Mouse (Mus musculus) liver, embryonic 15.5 days (tissue): ENCODE results near the gene Il18. TPM values are rescaled to one million over a fixed set of nuclear protein-coding genes. Genes with fewer than 3 reads are reported as not detected.
A peak's percentile ranks its signal among the peaks of the same experiment; 100 is the strongest.

Experiments
- ATAC-seq: fragments of 200-750 bp; cut with Nextera tagmentation; 2 replicates; pipeline ENCODE4 v1.8.0; 2017; ENCODE audit warnings: moderate number of reproducible peaks, mild to moderate bottlenecking, moderate library complexity; ENCODE audit not compliant: insufficient read depth
- H3K27ac ChIP-seq: fragments of 300-500 bp; sonication (generic); replicated peaks from 2 replicates; pipeline ENCODE4 v1.5.1; 2015; ENCODE audit warnings: mild to moderate bottlenecking, inconsistent platforms
- H3K27me3 ChIP-seq: fragments of 300-500 bp; sonication (generic); 2 replicates; pipeline ENCODE4 v1.6.1; 2015; ENCODE audit warnings: mild to moderate bottlenecking, inconsistent platforms
- H3K36me3 ChIP-seq: fragments of 300-500 bp; sonication (generic); replicated peaks from 2 replicates; pipeline ENCODE4 v1.6.1; 2015; ENCODE audit warnings: moderate library complexity, mild to moderate bottlenecking, inconsistent platforms
- H3K4me1 ChIP-seq: fragments of 300-500 bp; sonication (generic); replicated peaks from 2 replicates; pipeline ENCODE4 v1.6.1; 2015; ENCODE audit warnings: inconsistent platforms
- H3K4me2 ChIP-seq: fragments of 300-500 bp; sonication (generic); 2 replicates; pipeline ENCODE4 v1.6.1; 2015; ENCODE audit warnings: moderate library complexity, mild to moderate bottlenecking, inconsistent platforms
- H3K4me3 ChIP-seq: fragments of 300-500 bp; sonication (generic); replicated peaks from 2 replicates; pipeline ENCODE4 v1.5.1; 2015; ENCODE audit warnings: mild to moderate bottlenecking, inconsistent platforms
- H3K9ac ChIP-seq: fragments of 300-500 bp; sonication (generic); 2 replicates; pipeline ENCODE4 v1.6.1; 2015; ENCODE audit warnings: moderate library complexity, mild to moderate bottlenecking, inconsistent platforms
- H3K9me3 ChIP-seq: fragments of 300-500 bp; sonication (generic); replicated peaks from 2 replicates; pipeline ENCODE4 v1.6.1; 2016; ENCODE audit warnings: inconsistent platforms
- WGBS: fragments of 180-500 bp; shearing (Covaris S2); methylation state at CpG from one replicate; pipeline ENCODE4 v1.1.7; 2015; ENCODE audit warnings: mixed read lengths; ENCODE audit not compliant: insufficient replicate concordance; 5-methylcytosine and 5-hydroxymethylcytosine counted together
- polyA plus RNA-seq: library from polyadenylated mRNA; unstranded; fragments of >200 nt; fragmentation: Nextera tagmentation; extraction: Ambion mirVana; gene quantifications from 2 replicates; pipeline ENCODE4 v1.2.1, GENCODE M21; 2015

The Il18 gene
- polyA plus RNA-seq, 1 experiment from 2014 or later = 11.1 TPM

GRCm38 (mm10) chr9:50585145-50585818, 30.7 kb downstream of the Il18 start:
- ATAC-seq = no peak
- Histone ChIP-seq H3K4me2 (no peak overlapping the region), H3K9me3 (no peaks in the 10 kb centered on the region), H3K9ac (no peak overlapping the region), H3K27ac (no peak overlapping the region), H3K36me3 (no peaks in the 10 kb centered on the region), H3K27me3 (no peaks in the 10 kb centered on the region), H3K4me1 (peaks cover 6% of the 10 kb centered on the region), H3K4me3 (no peak overlapping the region)
- WGBS = 59% methylated on average over 6 of the region's 6 CpGs

GRCm38 (mm10) chr9:50586955-50587354, 32.3 kb downstream of the Il18 start:
- Histone ChIP-seq H3K9ac (no peak overlapping the region), H3K4me1 (peaks cover 20% of the 10 kb centered on the region), H3K27me3 (no peaks in the 10 kb centered on the region), H3K4me3 (no peak overlapping the region), H3K36me3 (no peaks in the 10 kb centered on the region), H3K4me2 (no peak overlapping the region), H3K27ac (no peak overlapping the region), H3K9me3 (no peaks in the 10 kb centered on the region)
- no peak for ATAC-seq
- 49% methylated on average over 4 of the region's 4 CpGs for WGBS

- WGBS = 53% methylated on average over 10 of the region's 10 CpGs
- H3K4me3 ChIP-seq = no peak overlapping the region
- H3K9ac ChIP-seq = no peak overlapping the region
- H3K9me3 ChIP-seq = no peaks in the 10 kb centered on the region
- no peaks in the 10 kb centered on the region for H3K27me3 ChIP-seq
- peaks cover 9% of the 10 kb centered on the region for H3K36me3 ChIP-seq
- H3K4me2 ChIP-seq = no peak overlapping the region
- peaks cover 25% of the 10 kb centered on the region for H3K4me1 ChIP-seq
- peak overlapping the region; percentile 19 for H3K27ac ChIP-seq
- no peak for ATAC-seq
Observed at GRCm38 (mm10) chr9:50590856-50591518, 36.4 kb downstream of the Il18 start.

- H3K4me3 ChIP-seq = no peak overlapping the region
- peaks cover 28% of the 10 kb centered on the region for H3K36me3 ChIP-seq
- no peak for ATAC-seq
- no peaks in the 10 kb centered on the region for H3K27me3 ChIP-seq
- no peak overlapping the region for H3K4me2 ChIP-seq
- H3K4me1 ChIP-seq = 0 out of 2 replicates have a peak, but pooled peaks cover 19% of the 10 kb centered on the region
- 80% methylated on average over 9 of the region's 9 CpGs for WGBS
- no peaks in the 10 kb centered on the region for H3K9me3 ChIP-seq
- no peak overlapping the region for H3K9ac ChIP-seq
- no peak overlapping the region for H3K27ac ChIP-seq
Observed at GRCm38 (mm10) chr9:50592955-50593354, 38.3 kb downstream of the Il18 start.

- no peak overlapping the region; the same call in 1 of the 2 replicates for H3K27ac ChIP-seq
- WGBS = 58% methylated on average over 3 of the region's 3 CpGs
- no peak for ATAC-seq
Observed at GRCm38 (mm10) chr9:50593544-50593943, 38.9 kb downstream of the Il18 start.

GRCm38 (mm10) chr9:50594794-50595417, 40.3 kb downstream of the Il18 start:
- Histone ChIP-seq H3K4me1 (0 out of 2 replicates have a peak, but pooled peaks cover 19% of the 10 kb centered on the region), H3K9ac (no peak overlapping the region), H3K27me3 (no peaks in the 10 kb centered on the region), H3K27ac (peak overlapping the region; percentile 71), H3K4me2 (peak overlapping the region; percentile 18; the same call in 1 of the 2 replicates), H3K9me3 (no peaks in the 10 kb centered on the region), H3K36me3 (peaks cover 48% of the 10 kb centered on the region), H3K4me3 (no peak overlapping the region)
- peak; percentile 70 for ATAC-seq
- 69% methylated on average over 12 of the region's 12 CpGs for WGBS

More at GRCm38 (mm10) chr9:50593544-50593943, 38.9 kb downstream of the Il18 start:
- Histone ChIP-seq H3K27me3 (no peaks in the 10 kb centered on the region), H3K4me2 (no peak overlapping the region), H3K4me3 (no peak overlapping the region), H3K9ac (no peak overlapping the region), H3K36me3 (peaks cover 34% of the 10 kb centered on the region), H3K4me1 (0 out of 2 replicates have a peak, but pooled peaks cover 19% of the 10 kb centered on the region), H3K9me3 (no peaks in the 10 kb centered on the region)

- Histone ChIP-seq H3K27ac (no peak overlapping the region), H3K9me3 (no peaks in the 10 kb centered on the region), H3K9ac (no peak overlapping the region), H3K36me3 (peaks cover 57% of the 10 kb centered on the region), H3K4me2 (no peak overlapping the region), H3K4me3 (no peak overlapping the region), H3K27me3 (no peaks in the 10 kb centered on the region), H3K4me1 (peaks cover 23% of the 10 kb centered on the region)
- 83% methylated on average over 8 of the region's 8 CpGs for WGBS
- ATAC-seq = no peak
Observed at GRCm38 (mm10) chr9:50596973-50597372, 42.3 kb downstream of the Il18 start.

- no peaks in the 10 kb centered on the region for H3K9me3 ChIP-seq
- H3K4me2 ChIP-seq = peak overlapping the region; percentile 75
- H3K9ac ChIP-seq = peak overlapping the region; percentile 34; the same call in 1 of the 2 replicates
- peak; percentile 39 for ATAC-seq
- H3K4me1 ChIP-seq = peaks cover 47% of the 10 kb centered on the region
- H3K27ac ChIP-seq = peak overlapping the region; percentile 89
- H3K36me3 ChIP-seq = peaks cover 58% of the 10 kb centered on the region
- WGBS = 10% methylated on average over 6 of the region's 6 CpGs
- H3K27me3 ChIP-seq = no peaks in the 10 kb centered on the region
- H3K4me3 ChIP-seq = peak overlapping the region; percentile 77
Observed at GRCm38 (mm10) chr9:50601536-50601935, 46.9 kb downstream of the Il18 start.

GRCm38 (mm10) chr9:50602055-50602845, 47.6 kb downstream of the Il18 start:
- Histone ChIP-seq H3K9me3 (no peaks in the 10 kb centered on the region), H3K4me2 (peak overlapping the region; percentile 75), H3K4me1 (peaks cover 47% of the 10 kb centered on the region), H3K27ac (peak overlapping the region; percentile 89), H3K27me3 (no peaks in the 10 kb centered on the region), H3K4me3 (peak overlapping the region; percentile 77), H3K9ac (peak overlapping the region; percentile 94), H3K36me3 (peaks cover 56% of the 10 kb centered on the region)
- 34% methylated on average over 7 of the region's 7 CpGs for WGBS
- ATAC-seq = no peak

- H3K36me3 ChIP-seq = peaks cover 56% of the 10 kb centered on the region
- no peaks in the 10 kb centered on the region for H3K9me3 ChIP-seq
- peaks cover 47% of the 10 kb centered on the region for H3K4me1 ChIP-seq
- H3K27ac ChIP-seq = peak within 1 kb of the TSS; percentile 89
- peak; percentile 94 for ATAC-seq
- WGBS = under 1% methylated on average over 48 of the region's 48 CpGs
- peak within 1 kb of the TSS; percentile 75 for H3K4me2 ChIP-seq
- no peaks in the 10 kb centered on the region for H3K27me3 ChIP-seq
- H3K4me3 ChIP-seq = peak within 1 kb of the TSS; percentile 77
- H3K9ac ChIP-seq = peak within 1 kb of the TSS; percentile 94
Observed at GRCm38 (mm10) chr9:50603189-50603997, 48.8 kb downstream of the Il18 start, which contains the start of the genes Sdhd and Timm8b. TSS of gene Sdhd (minus strand) at chr9:50603812. TSS of gene Timm8b (plus strand) at chr9:50603910.
